Mouse (Mus musculus) hindbrain, embryonic 10.5 days (tissue): Measurements from ENCODE around the gene Ldb1. TPM values are rescaled to one million over a fixed set of nuclear protein-coding genes. Genes with fewer than 3 reads are reported as not detected.

Experiments used
- DNase-seq: peaks from one replicate; pipeline ENCODE4 v3.0.0-alpha.2; 2017; ENCODE audit warnings: low spot score
- H3K27ac ChIP-seq: fragments of 300-500 bp; sonication (generic); 2 replicates; pipeline ENCODE4 v1.5.1; 2016; ENCODE audit warnings: mild to moderate bottlenecking, moderate library complexity
- H3K27me3 ChIP-seq: fragments of 300-500 bp; sonication (generic); 2 replicates; pipeline ENCODE4 v1.6.1; 2016; ENCODE audit warnings: mild to moderate bottlenecking; ENCODE audit not compliant: poor library complexity, insufficient read depth, severe bottlenecking
- H3K36me3 ChIP-seq: fragments of 300-500 bp; sonication (generic); 2 replicates; pipeline ENCODE4 v1.6.1; 2016; ENCODE audit warnings: mild to moderate bottlenecking, moderate library complexity
- H3K4me1 ChIP-seq: fragments of 300-500 bp; sonication (generic); replicated peaks from 2 replicates; pipeline ENCODE4 v1.6.1; 2016; ENCODE audit warnings: mild to moderate bottlenecking
- H3K4me3 ChIP-seq: fragments of 300-500 bp; sonication (generic); 2 replicates; pipeline ENCODE4 v1.5.1; 2016; ENCODE audit warnings: mild to moderate bottlenecking, moderate library complexity
- H3K9me3 ChIP-seq: fragments of 300-500 bp; sonication (generic); 2 replicates; pipeline ENCODE4 v1.6.1; 2016; ENCODE audit warnings: mild to moderate bottlenecking, moderate library complexity
- WGBS: fragments of 180-500 bp; shearing (Covaris S2); methylation state at CpG from one replicate; pipeline ENCODE4 v1.1.7; 2016; 5-methylcytosine and 5-hydroxymethylcytosine counted together
- polyA plus RNA-seq: library from polyadenylated mRNA; unstranded; fragments of >200 nt; fragmentation: Nextera tagmentation; extraction: Ambion mirVana; gene quantifications from 2 replicates; pipeline ENCODE4 v1.2.1, GENCODE M21; 2016

Ldb1 gene
- polyA plus RNA-seq, 1 experiment from 2014 or later = 111 TPM

- Histone ChIP-seq H3K27me3 (no peaks in the 10 kb centered on the region), H3K36me3 (peaks cover 26% of the 10 kb centered on the region), H3K4me1 (peaks cover 22% of the 10 kb centered on the region), H3K4me3 (peak overlapping the region; percentile 63; the same call in 1 of the 2 replicates), H3K9me3 (no peaks in the 10 kb centered on the region), H3K27ac (no peak overlapping the region)
- WGBS = 95% methylated on average over 7 of the region's 7 CpGs
- DNase-seq = no peak
Measured at GRCm38 (mm10) chr19:46058466-46058865, 13.5 kb upstream of the Ldb1 start.

GRCm38 (mm10) chr19:46056947-46057607 lies 12.1 kb upstream of the Ldb1 start:
- Histone ChIP-seq H3K27ac (peak overlapping the region; percentile 89), H3K36me3 (peaks cover 12% of the 10 kb centered on the region), H3K4me3 (peak overlapping the region; percentile 63), H3K4me1 (peaks cover 22% of the 10 kb centered on the region), H3K27me3 (no peaks in the 10 kb centered on the region), H3K9me3 (no peaks in the 10 kb centered on the region)
- DNase-seq = peak; percentile 84
- under 1% methylated on average over 42 of the region's 42 CpGs for WGBS

- no peaks in the 10 kb centered on the region for H3K9me3 ChIP-seq
- under 1% methylated on average over 52 of the region's 52 CpGs for WGBS
- H3K4me1 ChIP-seq = peaks cover 22% of the 10 kb centered on the region
- peaks cover 6% of the 10 kb centered on the region for H3K36me3 ChIP-seq
- H3K27ac ChIP-seq = peak overlapping the region; percentile 89
- H3K27me3 ChIP-seq = no peaks in the 10 kb centered on the region
- DNase-seq = peak; percentile 92
- peak overlapping the region; percentile 63 for H3K4me3 ChIP-seq
Measured at GRCm38 (mm10) chr19:46056388-46056946, 11.5 kb upstream of the Ldb1 start.

GRCm38 (mm10) chr19:46055752-46056387 lies 10.9 kb upstream of the Ldb1 start:
- Histone ChIP-seq H3K27ac (peak overlapping the region; percentile 89), H3K27me3 (no peaks in the 10 kb centered on the region), H3K36me3 (no peaks in the 10 kb centered on the region; the same call in 1 of the 2 replicates), H3K9me3 (no peaks in the 10 kb centered on the region), H3K4me3 (peak overlapping the region; percentile 63), H3K4me1 (peaks cover 22% of the 10 kb centered on the region)
- DNase-seq = no peak
- WGBS = 1% methylated on average over 11 of the region's 11 CpGs

GRCm38 (mm10) chr19:46050462-46050861 lies 5.4 kb upstream of the Ldb1 start:
- 86% methylated on average over 2 of the region's 2 CpGs for WGBS
- Histone ChIP-seq H3K27me3 (no peaks in the 10 kb centered on the region), H3K27ac (no peak overlapping the region), H3K4me1 (peaks cover 23% of the 10 kb centered on the region), H3K36me3 (no peaks in the 10 kb centered on the region), H3K4me3 (no peak overlapping the region), H3K9me3 (no peaks in the 10 kb centered on the region)
- DNase-seq = no peak

GRCm38 (mm10) chr19:46049129-46049528 lies 4.1 kb upstream of the Ldb1 start:
- no peak for DNase-seq
- no peaks in the 10 kb centered on the region for H3K27me3 ChIP-seq
- no peaks in the 10 kb centered on the region for H3K9me3 ChIP-seq
- no peaks in the 10 kb centered on the region for H3K36me3 ChIP-seq
- 78% methylated on average over 4 of the region's 4 CpGs for WGBS
- no peak overlapping the region for H3K4me3 ChIP-seq
- H3K27ac ChIP-seq = no peak overlapping the region
- H3K4me1 ChIP-seq = peaks cover 35% of the 10 kb centered on the region

- no peak for DNase-seq
- H3K4me1 ChIP-seq = peaks cover 52% of the 10 kb centered on the region
- H3K27ac ChIP-seq = 0 out of 2 replicates have a peak overlapping the region, but pooled peaks have one; percentile 29
- H3K27me3 ChIP-seq = no peaks in the 10 kb centered on the region
- H3K4me3 ChIP-seq = no peak overlapping the region
- no peaks in the 10 kb centered on the region for H3K36me3 ChIP-seq
- 56% methylated on average over 2 of the region's 2 CpGs for WGBS
- H3K9me3 ChIP-seq = no peaks in the 10 kb centered on the region
Measured at GRCm38 (mm10) chr19:46047426-46047825, 2.4 kb upstream of the Ldb1 start.

- 6% methylated on average over 10 of the region's 10 CpGs for WGBS
Measured at GRCm38 (mm10) chr19:46046621-46047025, 1.6 kb upstream of the Ldb1 start.

GRCm38 (mm10) chr19:46045696-46046311 lies 790 bp upstream of the Ldb1 start:
- Histone ChIP-seq H3K4me1 (peaks cover 69% of the 10 kb centered on the region), H3K9me3 (no peaks in the 10 kb centered on the region), H3K36me3 (no peaks in the 10 kb centered on the region), H3K4me3 (peak overlapping the region; percentile 93), H3K27ac (peak overlapping the region; percentile 96), H3K27me3 (no peaks in the 10 kb centered on the region)
- under 1% methylated on average over 7 of the region's 7 CpGs for WGBS
- DNase-seq = peak; percentile 65

More at GRCm38 (mm10) chr19:46046621-46047025, 1.6 kb upstream of the Ldb1 start:
- no peak overlapping the region; the same call in 1 of the 2 replicates for H3K4me3 ChIP-seq
- H3K4me1 ChIP-seq = peaks cover 61% of the 10 kb centered on the region
- no peak for DNase-seq
- no peaks in the 10 kb centered on the region for H3K9me3 ChIP-seq
- H3K36me3 ChIP-seq = no peaks in the 10 kb centered on the region
- H3K27ac ChIP-seq = peak overlapping the region; percentile 96; the same call in 1 of the 2 replicates
- no peaks in the 10 kb centered on the region for H3K27me3 ChIP-seq

GRCm38 (mm10) chr19:46044271-46044992 lies 582 bp downstream of the Ldb1 start, which contains the start of gene Pprc1:
Gene Pprc1 (plus strand): TSS chr19:46044886.
- under 1% methylated on average over 34 of the region's 34 CpGs for WGBS
- H3K27ac ChIP-seq = peak within 1 kb of the TSS; percentile 96
- H3K9me3 ChIP-seq = no peaks in the 10 kb centered on the region
- DNase-seq = peak; percentile 23
- H3K36me3 ChIP-seq = no peaks in the 10 kb centered on the region
- H3K4me1 ChIP-seq = peaks cover 81% of the 10 kb centered on the region
- peak within 1 kb of the TSS; percentile 93 for H3K4me3 ChIP-seq
- H3K27me3 ChIP-seq = no peaks in the 10 kb centered on the region

GRCm38 (mm10) chr19:46043380-46043779 lies 1.6 kb downstream of the Ldb1 start:
- peaks cover 89% of the 10 kb centered on the region for H3K4me1 ChIP-seq
- no peaks in the 10 kb centered on the region for H3K27me3 ChIP-seq
- no peaks in the 10 kb centered on the region for H3K9me3 ChIP-seq
- peak overlapping the region; percentile 93 for H3K4me3 ChIP-seq
- 62% methylated on average over 7 of the region's 7 CpGs for WGBS
- H3K27ac ChIP-seq = peak overlapping the region; percentile 96
- no peaks in the 10 kb centered on the region for H3K36me3 ChIP-seq
- no peak for DNase-seq

- peak; percentile 78 for DNase-seq
- no peaks in the 10 kb centered on the region for H3K36me3 ChIP-seq
- H3K27me3 ChIP-seq = no peaks in the 10 kb centered on the region
- H3K4me3 ChIP-seq = peak overlapping the region; percentile 93
- 4% methylated on average over 6 of the region's 6 CpGs for WGBS
- peak overlapping the region; percentile 96 for H3K27ac ChIP-seq
- H3K9me3 ChIP-seq = no peaks in the 10 kb centered on the region
- peaks cover 95% of the 10 kb centered on the region for H3K4me1 ChIP-seq
Measured at GRCm38 (mm10) chr19:46042476-46043011, 2.5 kb downstream of the Ldb1 start.
